Mouse (Mus musculus): ENCODE results near the gene H2-T23.

The H2-T23 gene

DNA sequence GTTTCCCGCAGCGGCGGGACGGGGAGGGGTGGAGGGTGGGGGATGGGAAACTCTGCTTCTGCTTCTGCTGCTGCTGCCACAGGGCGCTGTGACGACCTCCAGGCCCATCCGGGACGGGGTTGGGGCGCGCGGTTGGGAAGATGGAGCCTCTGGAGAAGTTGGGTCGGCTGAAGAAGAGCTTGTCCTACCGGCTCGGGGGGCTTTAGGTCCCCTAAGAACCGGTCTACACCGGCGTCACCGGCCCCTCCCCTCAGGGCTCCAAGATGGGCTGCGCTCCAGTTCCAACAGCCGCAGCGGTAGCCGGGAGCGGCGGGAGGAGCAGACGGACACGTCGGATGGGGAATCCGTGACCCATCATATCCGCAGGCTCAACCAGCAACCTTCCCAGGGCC, 52.3 kb downstream of the H2-T23 start:
- DNase-seq: peak; percentile 74 to 80

Measured in cerebellum, postnatal 14 days (tissue).